Mouse (Mus musculus): ENCODE measurements at regions not wholly inside any gene's neighbourhood (a gene's known extent, or its start where the extent isn't known, plus 50 kb on each side); places are given as distances from the start of the nearest gene placed in this dataset.

GRCm38 (mm10) chr13:44518215-44518614, 211.1 kb upstream of the Jarid2 start:
- DNase-seq (ENCODE audit: low spot score): no peak
- Histone ChIP-seq H3K27ac (ENCODE audit: low read depth) (no peak overlapping the region), H3K9me3 (replicated peaks; ENCODE audit: control insufficient read depth, low read length) (no peaks in the 10 kb centered on the region), H3K4me2 (ENCODE audit: low read depth, low read length) (no peak overlapping the region), H3K27me3 (ENCODE audit: control insufficient read depth, insufficient read depth, low read length) (no peaks in the 10 kb centered on the region), H3K36me3 (replicated peaks; ENCODE audit: control insufficient read depth, insufficient read depth, low read length) (no peaks in the 10 kb centered on the region), H3K4me1 (ENCODE audit: control insufficient read depth, insufficient read depth) (no peaks in the 10 kb centered on the region), H3K9ac (replicated peaks; ENCODE audit: low read depth, low read length) (no peak overlapping the region), H3K4me3 (ENCODE audit: low read depth, low read length) (no peak overlapping the region)
- TF ChIP-seq EP300 (IDR thresholded peaks at IDR 0.05; ENCODE audit: low read depth): no peak
- TF ChIP-seq CTCF (IDR thresholded peaks at IDR 0.05; ENCODE audit: low read depth): no peak
- no peak for ATAC-seq (ENCODE audit: insufficient read depth, low read depth)
- 81% methylated on average over 4 of the region's 4 CpGs for WGBS

- H3K27me3 ChIP-seq (ENCODE audit: control insufficient read depth, insufficient read depth, low read length): no peaks in the 10 kb centered on the region
- H3K9me3 ChIP-seq (replicated peaks; ENCODE audit: control insufficient read depth, low read length): no peaks in the 10 kb centered on the region
- ATAC-seq (ENCODE audit: insufficient read depth, low read depth): no peak
- H3K4me1 ChIP-seq (ENCODE audit: control insufficient read depth, insufficient read depth): no peaks in the 10 kb centered on the region
- H3K36me3 ChIP-seq (replicated peaks; ENCODE audit: control insufficient read depth, insufficient read depth, low read length): no peaks in the 10 kb centered on the region
- no peak overlapping the region for H3K4me3 ChIP-seq (ENCODE audit: low read depth, low read length)
- H3K4me2 ChIP-seq (ENCODE audit: low read depth, low read length): no peak overlapping the region
- no peak overlapping the region for H3K9ac ChIP-seq (replicated peaks; ENCODE audit: low read depth, low read length)
- 65% methylated on average over 4 of the region's 4 CpGs for WGBS
- TF ChIP-seq CTCF (IDR thresholded peaks at IDR 0.05; ENCODE audit: low read depth): no peak
- no peak for TF ChIP-seq EP300 (IDR thresholded peaks at IDR 0.05; ENCODE audit: low read depth)
- H3K27ac ChIP-seq (ENCODE audit: low read depth): no peak overlapping the region
- DNase-seq (ENCODE audit: low spot score): no peak
Measured at GRCm38 (mm10) chr13:44523516-44523915, 205.8 kb upstream of the Jarid2 start.

GRCm38 (mm10) chr13:44530867-44531564, 198.3 kb upstream of the Jarid2 start:
- ATAC-seq (ENCODE audit: insufficient read depth, low read depth) (no peak), DNase-seq (ENCODE audit: low spot score) (no peak)
- H3K36me3 ChIP-seq (replicated peaks; ENCODE audit: control insufficient read depth, insufficient read depth, low read length): no peaks in the 10 kb centered on the region
- no peak overlapping the region for H3K9ac ChIP-seq (replicated peaks; ENCODE audit: low read depth, low read length)
- H3K4me1 ChIP-seq (ENCODE audit: control insufficient read depth, insufficient read depth): no peaks in the 10 kb centered on the region
- 84% methylated on average over 9 of the region's 9 CpGs for WGBS
- no peaks in the 10 kb centered on the region for H3K27me3 ChIP-seq (ENCODE audit: control insufficient read depth, insufficient read depth, low read length)
- H3K4me3 ChIP-seq (ENCODE audit: low read depth, low read length): no peak overlapping the region
- no peak overlapping the region for H3K4me2 ChIP-seq (ENCODE audit: low read depth, low read length)
- TF ChIP-seq CTCF (IDR thresholded peaks at IDR 0.05; ENCODE audit: low read depth) (no peak), EP300 (IDR thresholded peaks at IDR 0.05; ENCODE audit: low read depth) (no peak)
- H3K9me3 ChIP-seq (replicated peaks; ENCODE audit: control insufficient read depth, low read length): no peaks in the 10 kb centered on the region
- H3K27ac ChIP-seq (ENCODE audit: low read depth): no peak overlapping the region

- ATAC-seq (ENCODE audit: insufficient read depth, low read depth) (no peak), DNase-seq (ENCODE audit: low spot score) (no peak)
- Histone ChIP-seq H3K27ac (ENCODE audit: low read depth) (no peak overlapping the region), H3K36me3 (replicated peaks; ENCODE audit: control insufficient read depth, insufficient read depth, low read length) (no peaks in the 10 kb centered on the region), H3K4me1 (ENCODE audit: control insufficient read depth, insufficient read depth) (no peaks in the 10 kb centered on the region), H3K9ac (replicated peaks; ENCODE audit: low read depth, low read length) (no peak overlapping the region), H3K4me3 (ENCODE audit: low read depth, low read length) (no peak overlapping the region), H3K27me3 (ENCODE audit: control insufficient read depth, insufficient read depth, low read length) (no peaks in the 10 kb centered on the region), H3K4me2 (ENCODE audit: low read depth, low read length) (no peak overlapping the region), H3K9me3 (replicated peaks; ENCODE audit: control insufficient read depth, low read length) (no peaks in the 10 kb centered on the region)
- WGBS: 80% methylated on average over 11 of the region's 11 CpGs
- TF ChIP-seq EP300 (IDR thresholded peaks at IDR 0.05; ENCODE audit: low read depth) (no peak), CTCF (IDR thresholded peaks at IDR 0.05; ENCODE audit: low read depth) (no peak)
Measured at GRCm38 (mm10) chr13:44532631-44533180, 196.6 kb upstream of the Jarid2 start.

GRCm38 (mm10) chr13:44534575-44535080, 194.6 kb upstream of the Jarid2 start:
- TF ChIP-seq EP300 (IDR thresholded peaks at IDR 0.05; ENCODE audit: low read depth): no peak
- Histone ChIP-seq H3K9ac (replicated peaks; ENCODE audit: low read depth, low read length) (no peak overlapping the region), H3K4me1 (ENCODE audit: control insufficient read depth, insufficient read depth) (no peaks in the 10 kb centered on the region), H3K4me3 (ENCODE audit: low read depth, low read length) (no peak overlapping the region), H3K4me2 (ENCODE audit: low read depth, low read length) (no peak overlapping the region), H3K27me3 (ENCODE audit: control insufficient read depth, insufficient read depth, low read length) (no peaks in the 10 kb centered on the region), H3K27ac (ENCODE audit: low read depth) (no peak overlapping the region), H3K36me3 (replicated peaks; ENCODE audit: control insufficient read depth, insufficient read depth, low read length) (no peaks in the 10 kb centered on the region), H3K9me3 (replicated peaks; ENCODE audit: control insufficient read depth, low read length) (no peaks in the 10 kb centered on the region)
- WGBS: 74% methylated on average over 6 of the region's 6 CpGs
- no peak for DNase-seq (ENCODE audit: low spot score)
- ATAC-seq (ENCODE audit: insufficient read depth, low read depth): no peak

- H3K9ac ChIP-seq (replicated peaks; ENCODE audit: low read depth, low read length): no peak overlapping the region
- no peak for ATAC-seq (ENCODE audit: insufficient read depth, low read depth)
- no peak overlapping the region for H3K27ac ChIP-seq (ENCODE audit: low read depth)
- 76% methylated on average over 18 of the region's 18 CpGs for WGBS
- TF ChIP-seq EP300 (IDR thresholded peaks at IDR 0.05; ENCODE audit: low read depth): no peak
- no peak for TF ChIP-seq CTCF (IDR thresholded peaks at IDR 0.05; ENCODE audit: low read depth)
- DNase-seq (ENCODE audit: low spot score): no peak
- no peak overlapping the region for H3K4me2 ChIP-seq (ENCODE audit: low read depth, low read length)
- H3K27me3 ChIP-seq (ENCODE audit: control insufficient read depth, insufficient read depth, low read length): no peaks in the 10 kb centered on the region
- H3K4me1 ChIP-seq (ENCODE audit: control insufficient read depth, insufficient read depth): no peaks in the 10 kb centered on the region
- no peaks in the 10 kb centered on the region for H3K36me3 ChIP-seq (replicated peaks; ENCODE audit: control insufficient read depth, insufficient read depth, low read length)
- H3K9me3 ChIP-seq (replicated peaks; ENCODE audit: control insufficient read depth, low read length): no peaks in the 10 kb centered on the region
- no peak overlapping the region for H3K4me3 ChIP-seq (ENCODE audit: low read depth, low read length)
Measured at GRCm38 (mm10) chr13:44535441-44535840, 193.8 kb upstream of the Jarid2 start.

All from heart, postnatal 0 days (tissue).